Mouse (Mus musculus) hindbrain, embryonic 14.5 days (tissue): ENCODE results near the gene Hoxc13. TPM values are rescaled to one million over a fixed set of nuclear protein-coding genes. Genes with fewer than 3 reads are reported as not detected.

Source experiments
- ATAC-seq: fragments of 200-750 bp; cut with Nextera tagmentation; 2 replicates; pipeline ENCODE4 v1.8.0; 2017; ENCODE audit warnings: moderate number of reproducible peaks, mild to moderate bottlenecking, moderate TSS enrichment, moderate library complexity; ENCODE audit not compliant: low FRiP score
- DNase-seq: peaks from one replicate; pipeline ENCODE4 v3.0.0-alpha.2; 2015; ENCODE audit warnings: low spot score
- H3K27ac ChIP-seq: fragments of 300-500 bp; sonication (generic); 2 replicates; pipeline ENCODE4 v1.5.1; 2014; ENCODE audit warnings: mild to moderate bottlenecking, moderate library complexity
- H3K27me3 ChIP-seq: fragments of 300-500 bp; sonication (generic); 2 replicates; pipeline ENCODE4 v1.6.1; 2014; ENCODE audit warnings: mild to moderate bottlenecking, low read length, mixed read lengths; ENCODE audit not compliant: control insufficient read depth, insufficient read depth
- H3K36me3 ChIP-seq: fragments of 300-500 bp; sonication (generic); replicated peaks from 2 replicates; pipeline ENCODE4 v1.6.1; 2014; ENCODE audit not compliant: control insufficient read depth, insufficient read depth
- H3K4me1 ChIP-seq: fragments of 300-500 bp; sonication (generic); replicated peaks from 2 replicates; pipeline ENCODE4 v1.6.1; 2014; ENCODE audit warnings: antibody characterized with exemption, low read length, mixed read lengths; ENCODE audit not compliant: control insufficient read depth, insufficient read depth
- H3K4me2 ChIP-seq: fragments of 300-500 bp; sonication (generic); replicated peaks from 2 replicates; pipeline ENCODE4 v1.6.1; 2014; ENCODE audit warnings: mild to moderate bottlenecking, moderate library complexity
- H3K4me3 ChIP-seq: fragments of 300-500 bp; sonication (generic); replicated peaks from 2 replicates; pipeline ENCODE4 v1.5.1; 2014; ENCODE audit warnings: mild to moderate bottlenecking, low read length
- H3K9ac ChIP-seq: fragments of 300-500 bp; sonication (generic); 2 replicates; pipeline ENCODE4 v1.6.1; 2014
- H3K9me3 ChIP-seq: fragments of 300-500 bp; sonication (generic); 2 replicates; pipeline ENCODE4 v1.6.1; 2016; ENCODE audit warnings: low read length; ENCODE audit not compliant: control insufficient read depth
- WGBS: fragments of 180-500 bp; shearing (Covaris S2); extraction: QIAGEN DNeasy Blood & Tissue Kit; methylation state at CpG from one replicate; pipeline ENCODE4 v1.1.7; 2014; 5-methylcytosine and 5-hydroxymethylcytosine counted together
- polyA plus RNA-seq: library from polyadenylated mRNA; unstranded; fragments of >200 nt; fragmentation: Nextera tagmentation; extraction: Ambion mirVana; gene quantifications from 2 replicates; pipeline ENCODE4 v1.2.1, GENCODE M21; 2014

Gene Hoxc13
- polyA plus RNA-seq, 1 experiment from 2014 or later = not detected

- Histone ChIP-seq H3K9me3 (no peaks in the 10 kb centered on the region), H3K4me2 (no peak overlapping the region), H3K27me3 (peaks cover 100% of the 10 kb centered on the region), H3K4me3 (no peak overlapping the region), H3K4me1 (no peaks in the 10 kb centered on the region), H3K9ac (no peak overlapping the region), H3K36me3 (no peaks in the 10 kb centered on the region), H3K27ac (no peak overlapping the region)
- 3% methylated on average over 34 of the region's 34 CpGs for WGBS
- no peak for DNase-seq
- ATAC-seq = no peak
Measured at GRCm38 (mm10) chr15:102967511-102968397, 46.9 kb downstream of the Hoxc13 start.

DNA sequence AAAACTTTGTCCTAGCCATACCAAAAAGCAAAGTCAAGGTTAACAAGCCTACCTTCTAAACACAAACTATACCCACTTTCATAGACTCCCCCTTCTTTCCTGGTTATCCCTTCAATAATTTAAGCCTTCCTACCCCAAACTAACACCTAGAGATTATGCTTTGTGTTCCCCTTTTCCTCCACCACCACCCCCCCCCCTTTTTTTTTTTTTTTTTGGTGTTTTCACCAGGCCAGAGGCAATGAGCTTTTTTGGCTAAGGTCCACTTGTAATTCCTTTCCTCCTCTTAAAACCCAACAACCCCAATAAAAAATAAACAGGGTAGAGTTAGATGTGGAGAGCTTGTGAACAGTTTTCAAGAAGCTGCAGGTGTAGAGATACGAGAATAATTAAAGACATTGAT lies 48.4 kb downstream of the Hoxc13 start:
- no peaks in the 10 kb centered on the region for H3K4me1 ChIP-seq
- H3K27me3 ChIP-seq = peaks cover 100% of the 10 kb centered on the region
- no peak overlapping the region for H3K4me2 ChIP-seq
- no peaks in the 10 kb centered on the region for H3K36me3 ChIP-seq
- no peak overlapping the region for H3K27ac ChIP-seq
- 40% methylated on average over 1 of the region's 1 CpGs for WGBS
- H3K4me3 ChIP-seq = no peak overlapping the region
- no peak overlapping the region for H3K9ac ChIP-seq
- DNase-seq = no peak
- no peak for ATAC-seq
- no peaks in the 10 kb centered on the region for H3K9me3 ChIP-seq

- peaks cover 100% of the 10 kb centered on the region for H3K27me3 ChIP-seq
- 3% methylated on average over 12 of the region's 12 CpGs for WGBS
- ATAC-seq (no peak), DNase-seq (no peak)
- no peaks in the 10 kb centered on the region for H3K36me3 ChIP-seq
- no peak overlapping the region for H3K4me3 ChIP-seq
- H3K9me3 ChIP-seq = no peaks in the 10 kb centered on the region
- no peak overlapping the region for H3K4me2 ChIP-seq
- no peak overlapping the region for H3K27ac ChIP-seq
- H3K9ac ChIP-seq = no peak overlapping the region
- H3K4me1 ChIP-seq = no peaks in the 10 kb centered on the region
Measured at GRCm38 (mm10) chr15:102970740-102971139, 49.8 kb downstream of the Hoxc13 start.

- H3K27ac ChIP-seq = no peak overlapping the region
Measured at GRCm38 (mm10) chr15:102972254-102972653, 51.4 kb downstream of the Hoxc13 start.

GRCm38 (mm10) chr15:102972753-102973152 lies 51.9 kb downstream of the Hoxc13 start:
- H3K4me1 ChIP-seq = no peaks in the 10 kb centered on the region
- DNase-seq = no peak
- no peak overlapping the region for H3K9ac ChIP-seq
- no peak overlapping the region for H3K4me2 ChIP-seq
- H3K4me3 ChIP-seq = no peak overlapping the region
- WGBS = 0% methylated on average over 6 of the region's 6 CpGs
- no peak overlapping the region for H3K27ac ChIP-seq
- no peaks in the 10 kb centered on the region for H3K36me3 ChIP-seq
- no peaks in the 10 kb centered on the region for H3K9me3 ChIP-seq
- ATAC-seq = no peak
- peaks cover 100% of the 10 kb centered on the region for H3K27me3 ChIP-seq

More at GRCm38 (mm10) chr15:102972254-102972653, 51.4 kb downstream of the Hoxc13 start:
- no peaks in the 10 kb centered on the region for H3K4me1 ChIP-seq
- H3K9me3 ChIP-seq = no peaks in the 10 kb centered on the region
- H3K36me3 ChIP-seq = no peaks in the 10 kb centered on the region
- H3K27me3 ChIP-seq = peaks cover 100% of the 10 kb centered on the region
- ATAC-seq (no peak), DNase-seq (no peak)
- no peak overlapping the region for H3K9ac ChIP-seq
- WGBS = 2% methylated on average over 21 of the region's 21 CpGs
- no peak overlapping the region for H3K4me2 ChIP-seq
- H3K4me3 ChIP-seq = no peak overlapping the region

- no peak overlapping the region for H3K27ac ChIP-seq
- H3K4me3 ChIP-seq = no peak overlapping the region
- peaks cover 100% of the 10 kb centered on the region for H3K27me3 ChIP-seq
- ATAC-seq (no peak), DNase-seq (no peak)
- no peaks in the 10 kb centered on the region for H3K36me3 ChIP-seq
- H3K9ac ChIP-seq = no peak overlapping the region
- no peak overlapping the region for H3K4me2 ChIP-seq
- WGBS = 4% methylated on average over 7 of the region's 7 CpGs
- H3K9me3 ChIP-seq = no peaks in the 10 kb centered on the region
- H3K4me1 ChIP-seq = no peaks in the 10 kb centered on the region
Measured at GRCm38 (mm10) chr15:102975034-102975433, 54.1 kb downstream of the Hoxc13 start.

GRCm38 (mm10) chr15:102975688-102976111 lies 54.8 kb downstream of the Hoxc13 start:
- no peaks in the 10 kb centered on the region for H3K9me3 ChIP-seq
- 2% methylated on average over 21 of the region's 21 CpGs for WGBS
- no peak overlapping the region for H3K4me3 ChIP-seq
- H3K9ac ChIP-seq = no peak overlapping the region
- no peak overlapping the region for H3K27ac ChIP-seq
- DNase-seq = no peak
- no peaks in the 10 kb centered on the region for H3K36me3 ChIP-seq
- H3K4me2 ChIP-seq = no peak overlapping the region
- H3K27me3 ChIP-seq = peaks cover 100% of the 10 kb centered on the region
- no peak for ATAC-seq
- H3K4me1 ChIP-seq = no peaks in the 10 kb centered on the region

DNA sequence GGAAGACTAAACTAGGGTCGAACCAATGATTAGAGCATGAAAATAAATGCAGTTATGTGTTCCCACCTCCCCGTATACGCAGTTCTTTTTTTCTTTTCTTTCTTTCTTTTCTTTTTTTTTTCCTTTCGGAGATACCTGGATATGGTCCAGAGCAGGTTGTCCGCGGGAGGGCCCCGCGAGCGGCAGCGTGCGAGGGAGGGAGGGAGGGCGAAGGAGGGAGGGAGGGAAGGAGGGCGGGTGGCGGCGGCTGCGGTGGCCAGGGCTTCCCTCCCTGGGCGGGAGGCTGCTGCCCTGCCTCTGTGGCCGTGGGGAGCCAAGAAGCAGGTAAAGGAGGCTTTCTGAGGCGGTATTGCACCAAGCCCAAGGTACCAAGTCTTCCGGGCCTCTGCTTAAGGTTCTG lies 55.3 kb downstream of the Hoxc13 start, which contains the start of gene Hoxc9:
Gene Hoxc9, plus strand, starts transcription at position 269 of the 400 bp plus-strand sequence.
- ATAC-seq (no peak), DNase-seq (no peak)
- WGBS = 2% methylated on average over 15 of the region's 20 CpGs
- no peak within 1 kb of the TSS for H3K4me3 ChIP-seq
- no peak within 1 kb of the TSS for H3K4me2 ChIP-seq
- H3K27me3 ChIP-seq = peaks cover 100% of the 10 kb centered on the region
- no peak within 1 kb of the TSS for H3K27ac ChIP-seq
- H3K36me3 ChIP-seq = no peaks in the 10 kb centered on the region
- no peak within 1 kb of the TSS for H3K9ac ChIP-seq
- H3K9me3 ChIP-seq = no peaks in the 10 kb centered on the region
- H3K4me1 ChIP-seq = no peaks in the 10 kb centered on the region

GRCm38 (mm10) chr15:102976631-102977422 lies 55.9 kb downstream of the Hoxc13 start:
- peaks cover 100% of the 10 kb centered on the region for H3K27me3 ChIP-seq
- no peak overlapping the region for H3K4me2 ChIP-seq
- DNase-seq = no peak
- no peak overlapping the region for H3K27ac ChIP-seq
- no peak for ATAC-seq
- no peak overlapping the region for H3K4me3 ChIP-seq
- H3K36me3 ChIP-seq = no peaks in the 10 kb centered on the region
- H3K9ac ChIP-seq = no peak overlapping the region
- H3K4me1 ChIP-seq = no peaks in the 10 kb centered on the region
- WGBS = under 1% methylated on average over 37 of the region's 37 CpGs
- H3K9me3 ChIP-seq = no peaks in the 10 kb centered on the region
